Mouse (Mus musculus) cerebellum, postnatal 25 days (tissue): Measurements from ENCODE around the gene Tex48.

Source experiments
- DNase-seq, 2 experiments: peaks; one replicate each; pipeline ENCODE4 v3.0.0; 2021; ENCODE audit warnings: mixed read lengths in 2 of 2

Gene Tex48

DNA sequence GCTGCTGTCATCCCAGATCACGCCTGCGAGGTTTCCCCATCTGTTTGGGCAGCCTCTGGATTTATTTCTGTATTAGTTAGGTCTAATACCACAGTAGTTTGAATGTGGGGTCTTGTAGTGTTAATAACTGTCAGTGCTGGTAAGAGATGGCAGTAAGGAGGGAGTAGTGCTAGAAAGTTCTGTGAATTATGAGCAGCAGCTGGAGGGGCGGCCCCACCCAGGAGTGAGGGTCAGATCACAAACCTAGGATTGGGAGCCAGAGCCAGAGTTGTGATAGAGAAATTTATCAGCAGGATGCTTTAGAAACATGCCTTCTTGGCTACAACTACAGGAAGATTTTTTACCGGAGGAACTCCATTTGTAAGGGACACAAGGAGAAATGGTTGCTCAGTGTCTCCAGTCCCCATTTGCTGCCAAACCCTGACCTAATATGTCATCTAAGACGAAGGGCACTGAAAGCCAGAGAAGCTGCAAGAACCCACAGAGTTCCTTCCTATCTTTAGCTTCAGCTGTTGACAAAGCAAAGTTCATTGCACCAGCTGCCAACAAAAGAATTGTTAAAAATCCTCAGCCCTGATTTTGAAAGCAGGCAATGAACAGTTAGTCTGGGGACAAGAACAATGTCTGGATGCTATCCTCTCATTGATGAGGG, 27.6 kb downstream of the Tex48 start:
- no peak for DNase-seq

DNA sequence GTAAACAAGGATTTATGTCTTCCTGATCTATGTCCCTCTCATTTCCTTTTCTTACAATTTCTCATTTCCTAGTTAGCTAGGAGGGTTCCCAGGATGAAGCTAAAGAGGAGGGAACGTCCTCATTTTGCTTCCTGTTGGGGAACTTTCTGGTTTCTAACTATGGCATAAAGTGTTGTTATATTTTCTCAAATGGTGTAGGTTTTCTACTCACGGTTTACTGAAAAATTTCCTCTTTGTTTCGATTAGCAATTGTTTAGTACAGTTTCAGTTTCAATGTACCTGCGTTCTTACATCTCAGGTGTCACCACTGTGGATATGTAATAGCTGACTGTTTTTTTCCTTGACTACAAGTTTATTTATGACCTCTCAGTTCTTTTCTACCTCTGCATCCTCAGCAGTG, 31.7 kb downstream of the Tex48 start:
- no peak for DNase-seq

DNA sequence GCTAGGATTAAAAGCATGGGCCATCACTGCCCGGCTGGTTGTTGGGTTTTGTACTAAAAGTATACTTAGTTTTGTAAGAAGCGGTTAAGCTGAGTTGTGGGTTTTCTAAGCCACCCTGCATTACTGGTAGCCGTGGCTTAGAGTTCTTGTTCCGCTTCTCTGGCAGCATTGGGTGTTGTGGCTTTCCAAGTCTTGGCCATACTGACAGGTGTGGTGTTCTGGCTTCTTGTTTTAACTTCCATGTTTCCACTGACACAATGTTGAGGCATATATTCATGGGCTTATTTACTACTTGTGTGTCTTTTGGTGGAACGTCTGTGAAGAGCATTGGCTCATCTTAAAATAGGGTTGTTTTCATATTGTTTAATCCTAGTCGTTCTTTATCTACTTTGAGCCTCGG, 32.2 kb downstream of the Tex48 start:
- DNase-seq: no peak

DNA sequence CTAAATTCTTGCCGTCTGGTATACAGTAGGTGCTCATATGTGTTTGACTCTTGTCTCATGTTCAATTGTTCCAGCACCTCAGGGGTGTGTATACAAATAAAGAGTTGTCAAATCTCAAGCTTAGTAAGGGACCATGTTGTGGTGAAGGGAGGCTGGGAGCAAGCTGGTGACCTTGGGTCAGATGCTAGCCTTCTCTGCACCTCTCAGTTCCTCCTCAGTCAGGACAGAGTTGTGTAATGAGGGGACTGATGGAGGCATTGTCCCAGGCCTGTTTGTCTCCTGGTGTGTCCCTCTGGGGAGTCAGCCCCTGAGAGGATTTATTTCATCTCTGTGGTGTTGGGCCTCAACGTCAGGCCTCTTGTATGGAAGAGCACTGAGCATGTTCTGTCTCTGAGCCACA, 36.0 kb downstream of the Tex48 start:
- DNase-seq: no peak

DNA sequence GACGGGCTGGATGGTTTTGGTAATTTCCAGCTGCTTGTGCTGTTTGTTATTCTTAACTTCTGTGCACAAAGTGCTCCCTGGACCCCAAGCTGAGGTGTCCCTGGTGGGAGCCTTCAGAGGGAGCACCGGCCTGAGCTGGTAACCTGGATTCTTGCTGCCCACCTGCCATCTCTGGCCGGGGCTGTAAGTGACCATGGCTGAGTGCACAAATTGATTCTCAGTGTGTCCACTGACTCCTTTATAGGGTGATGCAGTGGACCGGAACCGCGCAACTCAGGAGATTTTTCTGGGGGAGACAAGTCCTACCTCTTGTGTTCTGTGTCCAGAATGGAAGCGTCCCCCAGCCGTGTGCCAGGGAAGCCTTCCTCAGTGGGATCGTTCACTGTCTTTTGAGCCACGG, 37.0 kb downstream of the Tex48 start:
- no peak for DNase-seq

- DNase-seq: no peak
These were observed 39.6 kb downstream of the Tex48 start for GRCm38 (mm10) chr4:63582580-63582979.

- DNase-seq: no peak
These were observed 42.1 kb downstream of the Tex48 start for GRCm38 (mm10) chr4:63580078-63580477.

DNA sequence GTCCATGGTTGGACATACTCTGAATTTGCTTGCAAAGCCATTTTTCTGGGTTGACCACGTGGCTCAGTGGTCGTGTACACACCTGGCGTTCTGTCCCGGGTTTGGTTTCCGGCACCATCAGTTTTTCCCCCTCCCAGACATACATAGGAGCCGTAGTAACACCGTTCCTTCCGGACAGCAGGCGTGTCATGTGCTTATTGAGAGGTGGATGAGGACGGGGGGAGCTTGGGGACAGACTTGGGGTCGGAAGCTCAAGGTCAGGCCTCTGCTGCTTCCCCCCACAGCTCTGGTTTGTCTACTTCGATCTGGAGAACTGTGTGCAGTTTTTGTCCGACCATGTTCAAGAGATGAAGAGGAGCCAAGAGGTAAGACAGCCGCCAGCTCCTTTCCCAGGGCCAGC, 42.6 kb downstream of the Tex48 start:
- DNase-seq: no peak

DNA sequence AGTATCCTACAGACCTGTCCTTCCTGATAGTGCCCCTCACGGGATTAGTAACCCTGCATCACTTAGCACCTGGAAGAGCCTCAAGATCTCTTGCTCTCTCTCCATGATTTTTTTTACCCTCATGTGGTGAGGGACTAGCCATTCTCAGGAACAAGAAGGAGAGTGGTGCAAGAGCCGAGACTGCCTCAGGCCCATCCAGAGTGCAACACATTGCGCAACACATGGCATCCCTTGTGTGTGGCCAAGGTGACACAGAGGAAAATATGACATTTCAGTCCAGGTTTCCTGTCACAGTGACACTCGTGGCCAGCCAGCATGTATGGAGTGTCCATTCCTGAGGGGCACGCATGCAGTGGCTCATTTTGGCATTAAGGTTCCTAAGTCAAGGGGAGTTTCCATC, 49.6 kb downstream of the Tex48 start:
- no peak for DNase-seq

GRCm38 (mm10) chr4:63570208-63570781, 51.9 kb downstream of the Tex48 start:
- DNase-seq: no peak

- DNase-seq: no peak
These were observed 52.9 kb downstream of the Tex48 start for GRCm38 (mm10) chr4:63569322-63569721.

DNA sequence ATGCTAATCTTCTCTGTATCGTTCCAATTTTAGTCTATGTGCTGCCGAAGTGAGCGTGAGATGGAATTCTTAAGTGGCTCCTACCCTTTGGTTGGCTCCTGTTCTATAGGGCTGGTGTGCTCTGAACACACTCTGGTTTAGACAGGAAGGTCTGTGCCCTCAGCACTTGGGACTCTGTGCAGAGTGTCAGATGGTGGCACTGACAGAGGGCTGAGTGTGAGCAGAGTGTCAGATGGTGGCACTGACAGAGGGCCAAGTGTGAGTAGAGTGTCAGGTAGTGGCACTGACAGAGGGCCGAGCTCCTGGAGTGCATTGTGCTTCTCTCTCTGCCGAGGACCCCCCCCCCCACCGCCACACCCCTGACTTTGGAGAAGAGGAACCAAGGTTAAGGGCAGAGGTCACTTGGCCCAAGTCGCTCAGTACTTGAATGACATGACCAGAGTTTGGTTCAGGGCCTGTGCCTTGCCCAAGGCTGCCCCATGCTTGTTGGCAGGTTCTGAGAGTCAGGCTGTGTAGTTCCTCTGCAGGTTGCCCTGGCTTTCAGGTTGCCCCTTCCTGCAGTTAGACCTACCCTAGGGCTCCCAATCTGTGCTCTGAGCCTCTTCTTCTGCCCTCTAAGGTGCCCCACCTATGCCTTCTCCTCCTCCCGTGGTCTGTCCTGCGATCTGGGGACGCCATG, 54.4 kb downstream of the Tex48 start:
- no peak for DNase-seq

DNA sequence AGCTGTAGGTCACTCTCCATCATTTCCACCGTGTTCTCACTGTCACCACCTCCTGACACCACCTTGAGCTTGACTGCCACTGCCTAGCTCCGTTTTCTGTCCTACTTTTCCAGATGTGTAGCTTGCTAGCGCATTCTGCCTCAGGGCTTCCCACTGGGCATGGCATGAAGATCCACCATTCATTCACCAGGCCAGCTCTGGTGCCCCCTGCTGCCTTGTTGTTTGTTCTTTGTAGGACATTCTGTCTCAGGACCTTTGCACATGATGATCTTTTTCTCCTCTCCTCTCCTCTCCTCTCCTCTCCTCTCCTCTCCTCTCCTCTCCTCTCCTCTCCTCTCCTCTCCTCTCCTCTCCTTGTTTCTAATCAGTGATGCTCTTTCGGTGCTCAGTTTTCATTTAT, 59.5 kb downstream of the Tex48 start:
- DNase-seq: no peak

- DNase-seq: no peak
These were observed 60.2 kb downstream of the Tex48 start for GRCm38 (mm10) chr4:63561861-63562675.

- DNase-seq: no peak
These were observed 62.1 kb downstream of the Tex48 start for GRCm38 (mm10) chr4:63560079-63560478.

DNA sequence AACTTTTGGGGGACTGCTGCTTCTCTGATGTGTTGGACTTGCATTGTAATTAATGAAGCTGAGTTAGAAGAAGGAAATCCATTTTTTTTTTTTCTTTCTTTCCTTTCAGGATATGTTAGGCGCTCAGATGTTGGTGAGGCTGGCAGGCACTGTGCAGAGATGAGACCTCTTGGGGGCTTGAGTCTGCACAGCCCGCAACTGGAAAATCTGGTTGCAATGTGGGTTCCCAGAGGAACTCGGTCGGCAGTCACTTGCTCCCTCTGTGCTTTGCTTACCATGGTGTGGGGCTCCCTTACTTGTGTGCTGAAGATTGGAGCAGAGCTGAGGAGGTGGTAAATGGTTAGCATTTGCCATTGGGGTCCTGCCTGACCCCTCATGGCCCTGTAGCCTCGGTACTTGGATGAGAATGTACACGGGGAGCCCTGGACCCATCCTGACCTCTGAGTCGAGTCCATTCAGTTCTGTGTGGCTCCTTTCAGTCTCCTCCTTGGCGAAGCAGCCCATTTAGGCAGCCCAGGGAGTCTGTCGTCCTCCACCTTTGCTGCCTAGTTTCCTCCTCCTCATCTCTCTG, 63.0 kb downstream of the Tex48 start:
- DNase-seq: peak in 1 of 2 experiments; percentile 23

- peak; percentile 86 to 90 for DNase-seq
These were observed 63.7 kb downstream of the Tex48 start, which contains the start of gene Tmem268 for GRCm38 (mm10) chr4:63558407-63559081. Gene Tmem268, plus strand, starts transcription at chr4:63558781.

DNA sequence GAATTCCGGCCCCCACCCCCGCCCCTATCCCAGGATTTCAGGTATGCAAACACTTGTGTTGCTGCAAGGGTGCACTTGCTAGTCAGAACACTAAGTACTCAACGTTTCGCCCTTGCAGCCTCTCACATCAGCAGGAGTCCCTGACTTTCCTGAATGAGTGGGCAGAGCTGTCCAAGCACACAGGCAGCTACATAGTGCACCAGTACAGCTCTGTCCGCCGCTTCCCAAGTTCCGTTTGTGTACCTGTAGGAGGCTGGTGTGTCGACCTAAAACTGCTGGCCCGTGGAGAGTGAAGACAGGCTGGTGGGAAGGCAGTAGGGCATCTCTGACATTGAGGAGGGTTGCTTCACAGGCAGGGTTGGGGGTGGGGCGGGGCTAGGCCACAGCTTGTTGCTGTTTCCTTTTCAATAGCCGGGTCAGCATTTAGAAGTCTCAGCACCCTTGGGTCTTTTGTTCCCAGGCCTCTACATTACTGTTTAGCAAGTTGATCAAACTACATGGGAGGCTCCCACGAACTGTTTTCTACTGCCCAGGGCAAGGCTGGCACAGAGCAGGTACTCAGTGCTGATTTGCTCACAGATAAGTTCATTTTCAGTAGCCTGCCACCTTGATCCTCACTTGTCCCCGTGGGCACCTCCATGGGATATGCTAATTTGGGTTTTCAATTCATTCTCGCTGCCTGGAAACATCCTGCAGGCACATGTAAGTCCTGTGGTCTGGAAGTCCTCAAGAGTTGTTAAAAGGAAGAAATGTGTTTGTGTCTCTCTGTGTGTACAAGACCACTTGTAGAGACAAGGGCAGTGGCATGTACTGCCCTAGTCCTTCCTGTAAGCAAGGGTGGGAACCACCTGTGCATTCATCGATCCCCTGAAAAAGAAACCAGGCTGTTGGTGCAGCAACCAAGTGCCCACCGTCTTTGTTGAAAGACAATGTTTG, 64.8 kb downstream of the Tex48 start:
- peak in 1 of 2 experiments; percentile 17 for DNase-seq
